Mouse (Mus musculus): ENCODE measurements at regions not wholly inside any gene's neighbourhood (a gene's known extent, or its start where the extent isn't known, plus 50 kb on each side); places are given as distances from the start of the nearest gene placed in this dataset.

- no peaks in the 10 kb centered on the region for H3K9me3 ChIP-seq (ENCODE audit: control insufficient read depth, low read length)
- no peak overlapping the region for H3K4me3 ChIP-seq (ENCODE audit: low read depth, low read length)
- no peaks in the 10 kb centered on the region for H3K27me3 ChIP-seq (ENCODE audit: control insufficient read depth, insufficient read depth, low read length)
- H3K4me2 ChIP-seq (ENCODE audit: low read depth, low read length, severe bottlenecking), result peak overlapping the region; percentile 42; the same call in 1 of the 2 replicates
- H3K4me1 ChIP-seq (replicated peaks; ENCODE audit: control insufficient read depth, insufficient read depth, low read length), result peaks cover 8% of the 10 kb centered on the region
- 7% methylated on average over 9 of the region's 9 CpGs for WGBS
- peak; percentile 93 for DNase-seq (ENCODE audit: low spot score)
- no peak overlapping the region for H3K9ac ChIP-seq (ENCODE audit: low read length)
- no peaks in the 10 kb centered on the region for H3K36me3 ChIP-seq (ENCODE audit: control insufficient read depth, insufficient read depth, low read length)
- ATAC-seq (replicated peaks; ENCODE audit: low FRiP score), result peak; percentile 97
- peak overlapping the region; percentile 84 for H3K27ac ChIP-seq (ENCODE audit: low read depth, low read length)
Measured at GRCm38 (mm10) chr14:100458727-100459447, 174.4 kb upstream of the Klf12 start.

GRCm38 (mm10) chr14:100457870-100458726 lies 173.6 kb upstream of the Klf12 start:
- no peak overlapping the region; the same call in 1 of the 2 replicates for H3K4me2 ChIP-seq (ENCODE audit: low read depth, low read length, severe bottlenecking)
- no peaks in the 10 kb centered on the region for H3K36me3 ChIP-seq (ENCODE audit: control insufficient read depth, insufficient read depth, low read length)
- DNase-seq (ENCODE audit: low spot score) (peak; percentile 57), ATAC-seq (replicated peaks; ENCODE audit: low FRiP score) (0 out of 2 replicates have a peak, but pooled peaks have one; percentile 3)
- WGBS, result 32% methylated on average over 7 of the region's 7 CpGs
- H3K4me3 ChIP-seq (ENCODE audit: low read depth, low read length), result no peak overlapping the region
- H3K27ac ChIP-seq (ENCODE audit: low read depth, low read length), result peak overlapping the region; percentile 84
- H3K4me1 ChIP-seq (replicated peaks; ENCODE audit: control insufficient read depth, insufficient read depth, low read length), result peaks cover 8% of the 10 kb centered on the region
- H3K27me3 ChIP-seq (ENCODE audit: control insufficient read depth, insufficient read depth, low read length), result no peaks in the 10 kb centered on the region
- 0 out of 2 replicates have a peak overlapping the region, but pooled peaks have one; percentile 10 for H3K9ac ChIP-seq (ENCODE audit: low read length)
- H3K9me3 ChIP-seq (ENCODE audit: control insufficient read depth, low read length), result no peaks in the 10 kb centered on the region

- H3K9ac ChIP-seq (ENCODE audit: low read length), result no peak overlapping the region
- H3K36me3 ChIP-seq (ENCODE audit: control insufficient read depth, insufficient read depth, low read length), result no peaks in the 10 kb centered on the region
- ATAC-seq (replicated peaks; ENCODE audit: low FRiP score) (no peak), DNase-seq (ENCODE audit: low spot score) (no peak)
- H3K9me3 ChIP-seq (ENCODE audit: control insufficient read depth, low read length), result no peaks in the 10 kb centered on the region
- H3K27ac ChIP-seq (ENCODE audit: low read depth, low read length), result no peak overlapping the region
- H3K4me3 ChIP-seq (ENCODE audit: low read depth, low read length), result no peak overlapping the region
- 79% methylated on average over 1 of the region's 1 CpGs for WGBS
- H3K4me1 ChIP-seq (replicated peaks; ENCODE audit: control insufficient read depth, insufficient read depth, low read length), result no peaks in the 10 kb centered on the region
- H3K4me2 ChIP-seq (ENCODE audit: low read depth, low read length, severe bottlenecking), result no peak overlapping the region
- no peaks in the 10 kb centered on the region for H3K27me3 ChIP-seq (ENCODE audit: control insufficient read depth, insufficient read depth, low read length)
Measured at GRCm38 (mm10) chr14:100446130-100446529, 161.7 kb upstream of the Klf12 start.

- Histone ChIP-seq H3K27me3 (ENCODE audit: control insufficient read depth, insufficient read depth, low read length) (no peaks in the 10 kb centered on the region), H3K36me3 (ENCODE audit: control insufficient read depth, insufficient read depth, low read length) (no peaks in the 10 kb centered on the region), H3K4me1 (replicated peaks; ENCODE audit: control insufficient read depth, insufficient read depth, low read length) (no peaks in the 10 kb centered on the region), H3K9me3 (ENCODE audit: control insufficient read depth, low read length) (no peaks in the 10 kb centered on the region), H3K27ac (ENCODE audit: low read depth, low read length) (no peak overlapping the region), H3K4me2 (ENCODE audit: low read depth, low read length, severe bottlenecking) (no peak overlapping the region), H3K4me3 (ENCODE audit: low read depth, low read length) (no peak overlapping the region), H3K9ac (ENCODE audit: low read length) (no peak overlapping the region)
- DNase-seq (ENCODE audit: low spot score), result no peak
- no peak for ATAC-seq (replicated peaks; ENCODE audit: low FRiP score)
- 91% methylated on average over 3 of the region's 3 CpGs for WGBS
Measured at GRCm38 (mm10) chr14:100444848-100445247, 160.4 kb upstream of the Klf12 start.

- Histone ChIP-seq H3K4me1 (replicated peaks; ENCODE audit: control insufficient read depth, insufficient read depth, low read length) (no peaks in the 10 kb centered on the region), H3K4me3 (ENCODE audit: low read depth, low read length) (no peak overlapping the region), H3K4me2 (ENCODE audit: low read depth, low read length, severe bottlenecking) (no peak overlapping the region), H3K27me3 (ENCODE audit: control insufficient read depth, insufficient read depth, low read length) (no peaks in the 10 kb centered on the region), H3K9me3 (ENCODE audit: control insufficient read depth, low read length) (no peaks in the 10 kb centered on the region), H3K36me3 (ENCODE audit: control insufficient read depth, insufficient read depth, low read length) (no peaks in the 10 kb centered on the region), H3K27ac (ENCODE audit: low read depth, low read length) (no peak overlapping the region), H3K9ac (ENCODE audit: low read length) (no peak overlapping the region)
- DNase-seq (ENCODE audit: low spot score) (no peak), ATAC-seq (replicated peaks; ENCODE audit: low FRiP score) (no peak)
- WGBS, result 92% methylated on average over 2 of the region's 2 CpGs
Measured at GRCm38 (mm10) chr14:100444099-100444498, 159.6 kb upstream of the Klf12 start.

GRCm38 (mm10) chr14:100437552-100437951 lies 153.1 kb upstream of the Klf12 start:
- H3K27me3 ChIP-seq (ENCODE audit: control insufficient read depth, insufficient read depth, low read length), result no peaks in the 10 kb centered on the region
- no peaks in the 10 kb centered on the region for H3K9me3 ChIP-seq (ENCODE audit: control insufficient read depth, low read length)
- H3K9ac ChIP-seq (ENCODE audit: low read length), result no peak overlapping the region
- no peaks in the 10 kb centered on the region for H3K36me3 ChIP-seq (ENCODE audit: control insufficient read depth, insufficient read depth, low read length)
- H3K4me3 ChIP-seq (ENCODE audit: low read depth, low read length), result no peak overlapping the region
- ATAC-seq (replicated peaks; ENCODE audit: low FRiP score) (no peak), DNase-seq (ENCODE audit: low spot score) (no peak)
- no peak overlapping the region for H3K4me2 ChIP-seq (ENCODE audit: low read depth, low read length, severe bottlenecking)
- no peaks in the 10 kb centered on the region for H3K4me1 ChIP-seq (replicated peaks; ENCODE audit: control insufficient read depth, insufficient read depth, low read length)
- no peak overlapping the region for H3K27ac ChIP-seq (ENCODE audit: low read depth, low read length)
- WGBS, result 97% methylated on average over 1 of the region's 1 CpGs

- Histone ChIP-seq H3K4me2 (ENCODE audit: low read depth, low read length, severe bottlenecking) (no peak overlapping the region), H3K9ac (ENCODE audit: low read length) (no peak overlapping the region), H3K27me3 (ENCODE audit: control insufficient read depth, insufficient read depth, low read length) (no peaks in the 10 kb centered on the region), H3K4me3 (ENCODE audit: low read depth, low read length) (no peak overlapping the region), H3K9me3 (ENCODE audit: control insufficient read depth, low read length) (no peaks in the 10 kb centered on the region), H3K27ac (ENCODE audit: low read depth, low read length) (no peak overlapping the region), H3K4me1 (replicated peaks; ENCODE audit: control insufficient read depth, insufficient read depth, low read length) (no peaks in the 10 kb centered on the region), H3K36me3 (ENCODE audit: control insufficient read depth, insufficient read depth, low read length) (no peaks in the 10 kb centered on the region)
- WGBS, result 93% methylated on average over 4 of the region's 4 CpGs
- ATAC-seq (replicated peaks; ENCODE audit: low FRiP score), result no peak
- DNase-seq (ENCODE audit: low spot score), result no peak
Measured at GRCm38 (mm10) chr14:100429662-100430061, 145.2 kb upstream of the Klf12 start.

GRCm38 (mm10) chr14:100426399-100426798 lies 141.9 kb upstream of the Klf12 start:
- no peaks in the 10 kb centered on the region for H3K4me1 ChIP-seq (replicated peaks; ENCODE audit: control insufficient read depth, insufficient read depth, low read length)
- no peaks in the 10 kb centered on the region for H3K36me3 ChIP-seq (ENCODE audit: control insufficient read depth, insufficient read depth, low read length)
- WGBS, result 97% methylated on average over 7 of the region's 7 CpGs
- no peak overlapping the region for H3K4me2 ChIP-seq (ENCODE audit: low read depth, low read length, severe bottlenecking)
- no peaks in the 10 kb centered on the region for H3K9me3 ChIP-seq (ENCODE audit: control insufficient read depth, low read length)
- no peaks in the 10 kb centered on the region for H3K27me3 ChIP-seq (ENCODE audit: control insufficient read depth, insufficient read depth, low read length)
- no peak overlapping the region for H3K9ac ChIP-seq (ENCODE audit: low read length)
- H3K4me3 ChIP-seq (ENCODE audit: low read depth, low read length), result no peak overlapping the region
- ATAC-seq (replicated peaks; ENCODE audit: low FRiP score) (no peak), DNase-seq (ENCODE audit: low spot score) (no peak)
- H3K27ac ChIP-seq (ENCODE audit: low read depth, low read length), result no peak overlapping the region
